12 mouse cellular contexts compared by ENCODE assay signal in the genomic region with DNA sequence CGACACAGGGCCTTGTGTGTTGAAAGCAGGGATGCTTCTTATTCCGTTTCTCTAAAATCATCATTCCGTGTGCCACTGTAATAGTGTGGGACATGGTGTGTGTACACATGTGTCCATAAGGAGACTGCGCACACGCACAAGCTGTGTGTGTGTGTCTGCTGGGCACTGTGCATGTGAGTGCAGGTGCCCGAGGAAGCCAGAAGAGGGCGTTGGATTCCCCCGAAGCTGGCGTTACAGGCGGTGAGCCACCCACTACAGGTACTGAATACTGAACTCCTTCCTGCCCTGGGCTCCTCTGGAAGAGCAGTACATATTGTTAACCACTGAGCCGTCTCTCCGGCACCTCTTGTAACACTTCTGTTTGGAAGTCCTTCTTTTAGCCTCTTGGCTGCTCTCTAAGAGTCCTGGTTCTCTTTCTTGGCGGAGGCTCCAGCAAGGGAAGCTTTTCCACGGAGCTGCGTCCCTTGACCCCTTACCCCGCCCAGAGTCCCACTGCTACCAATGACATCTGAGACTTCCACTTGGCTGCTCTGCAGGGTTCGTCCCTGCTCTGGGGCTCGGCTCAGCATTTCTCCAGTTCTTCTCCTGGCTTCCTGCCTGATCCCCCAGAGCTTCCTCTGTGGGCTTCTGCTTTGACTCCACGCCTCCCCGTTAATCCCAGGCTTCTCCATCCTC. TPM values are rescaled to one million over a fixed set of nuclear protein-coding genes. Genes with fewer than 3 reads are reported as not detected.
DNase-seq lines count a peak whose midpoint lies in the region; ATAC-seq and TF ChIP-seq lines count a peak whose summit lies in the region.
"Had no signal": no experiment of that assay in that cellular context is flagged by ENCODE, and none has a peak within 500 bp of the region (broad histone marks: within the 10 kb centered on the region; RNA-seq: fewer than 3 reads in every experiment).

No protein-coding gene starts in this region.

- WGBS in cerebellum, adult 2 months = 70% methylated on average over 20 of the region's 20 CpGs
- 89% methylated on average over 20 of the region's 20 CpGs for WGBS in forebrain, embryonic 12.5 days

- H3K4me1 ChIP-seq in cerebellum, adult 2 months (ENCODE audit: control insufficient read depth, insufficient read depth, low read length) = no peaks in the 10 kb centered on the region; the same call in 1 of the 2 replicates
- peaks cover 89% of the 10 kb centered on the region for H3K4me1 ChIP-seq in E14TG2a.4 (replicated peaks; ENCODE audit: low read depth, low read length)
- H3K4me1 ChIP-seq in forebrain, embryonic 12.5 days = peaks cover 7% of the 10 kb centered on the region

- H3K9ac ChIP-seq in forebrain, embryonic 12.5 days = no peak overlapping the region
- H3K9ac ChIP-seq: limb, embryonic 15.5 days had no signal

- ATAC-seq in forebrain, embryonic 12.5 days (ENCODE audit: low FRiP score) = no peak
- ATAC-seq: Patski had no signal

- intact Hi-C loops in left cerebral cortex, postnatal 4 days (cut with DNase I) = no loop called here

- no peaks in the 10 kb centered on the region for H3K9me3 ChIP-seq in E14TG2a.4 (ENCODE audit: low read length)
- H3K9me3 ChIP-seq in forebrain, embryonic 12.5 days = no peaks in the 10 kb centered on the region
- H3K9me3 ChIP-seq: forebrain, embryonic 10.5 days; limb, embryonic 15.5 days had no signal

- H3K4me3 ChIP-seq in cerebellum, adult 2 months (replicated peaks; ENCODE audit: insufficient read depth, low read depth, low read length) = no peak overlapping the region
- peak overlapping the region; percentile 61 for H3K4me3 ChIP-seq in E14TG2a.4 (replicated peaks; ENCODE audit: low read length)
- no peak overlapping the region for H3K4me3 ChIP-seq in forebrain, embryonic 12.5 days (replicated peaks)
- H3K4me3 ChIP-seq: forebrain, embryonic 10.5 days; heart, adult 2 months; limb, embryonic 15.5 days had no signal

- no peaks in the 10 kb centered on the region for H3K36me3 ChIP-seq in E14TG2a.4 (ENCODE audit: insufficient read depth, low read length)
- H3K36me3 ChIP-seq in forebrain, embryonic 12.5 days (replicated peaks) = no peaks in the 10 kb centered on the region
- H3K36me3 ChIP-seq: forebrain, embryonic 10.5 days; limb, embryonic 15.5 days had no signal

- peak in 1 of 2 experiments; percentile 21 for DNase-seq in cerebellum, adult 2 months
- DNase-seq in cerebellum, adult 8-10 months = no peak
- DNase-seq in left cerebral cortex, postnatal 4 days = peak; percentile 10
- DNase-seq in left cerebral cortex, adult 9 months (ENCODE audit: low spot score in 2 of 2) = no peak
- peak; percentile 45 to 53 for DNase-seq in kidney, adult 8-10 months
- DNase-seq in urinary bladder, adult 18-20 months (ENCODE audit: low spot score in 2 of 2) = no peak

- 0 out of 2 replicates have a peak overlapping the region, but pooled peaks have one; percentile 4 for H3K27ac ChIP-seq in cerebellum, adult 2 months (ENCODE audit: insufficient read depth, low read length)
- H3K27ac ChIP-seq in forebrain, embryonic 12.5 days = no peak overlapping the region
- H3K27ac ChIP-seq: forebrain, embryonic 10.5 days; heart, adult 2 months; limb, embryonic 15.5 days had no signal

- H3K4me2 ChIP-seq in forebrain, embryonic 12.5 days = no peak overlapping the region
- H3K4me2 ChIP-seq: limb, embryonic 15.5 days had no signal

- no peak for TF ChIP-seq POLR2A in cerebellum, adult 2 months (IDR thresholded peaks at IDR 0.05; ENCODE audit: borderline replicate concordance, insufficient read depth, low read length)

- TF ChIP-seq CTCF in cerebellum, adult 2 months (IDR thresholded peaks at IDR 0.05; ENCODE audit: borderline replicate concordance, insufficient read depth, low read depth, low read length) = no peak
- TF ChIP-seq CTCF in E14TG2a.4 (conservative IDR thresholded peaks at IDR 0.05; ENCODE audit: low read length) = peak; percentile 30

- H3K27me3 ChIP-seq in cerebellum, adult 2 months (ENCODE audit: control insufficient read depth, insufficient read depth, low read length) = no peaks in the 10 kb centered on the region
- no peaks in the 10 kb centered on the region for H3K27me3 ChIP-seq in E14TG2a.4 (ENCODE audit: insufficient read depth, low read length)
- no peaks in the 10 kb centered on the region for H3K27me3 ChIP-seq in forebrain, embryonic 12.5 days
- H3K27me3 ChIP-seq: limb, embryonic 15.5 days; Patski had no signal

RNA-seq across cellular contexts. Expression of a gene that starts 46.0 kb away (rescaled TPM):
- 157 and 159 TPM in 2 replicates for polyA plus RNA-seq in cerebellum, adult 2 months (2012; rRNA removed)
- 100 to 1,000 TPM; 109 to 111 TPM for total RNA-seq in left cerebral cortex, postnatal 4 days (2021)
- polyA plus RNA-seq in forebrain, embryonic 12.5 days (2016; fragmentation: Nextera tagmentation; extraction: Ambion mirVana) = 61.6 and 63.1 TPM in 2 replicates

RNA-seq across cellular contexts. Expression of a gene that starts 52.4 kb away (rescaled TPM):
- polyA plus RNA-seq in cerebellum, adult 2 months (2012; rRNA removed) = 0.18 and 0.30 TPM in 2 replicates
- total RNA-seq in left cerebral cortex, postnatal 4 days (2021) = 1 to 10 TPM; 5.9 to 7.0 TPM
- 60.1 and 67.2 TPM in 2 replicates for polyA plus RNA-seq in forebrain, embryonic 12.5 days (2016; fragmentation: Nextera tagmentation; extraction: Ambion mirVana)

Comparison
In these comparisons a context has a peak if more than half of its experiments do, and no peak if none do; other contexts are left out.
1. DNase-seq: peak in left cerebral cortex, postnatal 4 days (single experiment) and kidney, adult 8-10 months (2 of 2); none in cerebellum, adult 8-10 months (single experiment), left cerebral cortex, adult 9 months (0 of 2) and urinary bladder, adult 18-20 months (0 of 2).
2. RNA of a gene that starts 52.4 kb away (polyA plus RNA-seq): 60.1 to 67.2 TPM in forebrain, embryonic 12.5 days; 0.18 to 0.30 TPM in cerebellum, adult 2 months; every median in the first group is over 10 times any median in the second.